Mouse (Mus musculus) c-Kit-positive CD71-positive TER-119-negative erythroid progenitor cells, embryonic 14.5 days (primary cell): ENCODE data around the gene Tmem251.

Experiments
- DNase-seq: peaks from one replicate; pipeline ENCODE4 v3.0.0-alpha.2; 2013; ENCODE audit warnings: low read depth

Gene Tmem251

DNA sequence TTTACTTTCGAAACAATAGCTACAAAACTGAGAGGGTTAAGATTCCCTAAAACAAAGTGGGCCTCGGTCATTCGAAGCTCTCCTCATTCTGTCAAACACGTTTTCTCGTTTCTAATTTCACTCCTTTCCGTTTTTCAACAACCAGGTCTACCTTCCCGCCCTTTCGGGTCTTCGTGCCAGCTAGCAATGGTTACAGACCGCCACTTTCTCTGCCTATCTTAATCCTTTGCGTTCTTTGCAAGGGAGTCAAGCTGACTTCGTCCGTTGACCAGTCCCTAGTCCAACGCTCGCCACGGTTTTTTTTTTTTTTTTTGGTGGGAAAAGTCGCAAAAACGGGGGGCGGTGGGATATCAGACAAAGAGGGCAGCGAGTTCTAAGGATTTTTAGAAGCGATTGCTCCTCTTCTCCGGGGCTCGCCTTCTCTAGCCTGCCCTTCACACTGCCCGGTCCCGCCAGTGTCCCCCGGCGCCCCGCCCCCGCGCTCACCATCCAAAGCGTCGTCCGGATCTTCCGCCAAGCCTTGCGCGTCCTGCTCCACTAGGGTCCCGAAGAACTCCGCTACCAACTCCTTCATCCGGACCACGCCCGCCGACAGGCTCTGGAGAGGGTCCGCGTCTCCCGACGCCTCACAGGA, 13.6 kb downstream of the Tmem251 start:
- no peak for DNase-seq

DNA sequence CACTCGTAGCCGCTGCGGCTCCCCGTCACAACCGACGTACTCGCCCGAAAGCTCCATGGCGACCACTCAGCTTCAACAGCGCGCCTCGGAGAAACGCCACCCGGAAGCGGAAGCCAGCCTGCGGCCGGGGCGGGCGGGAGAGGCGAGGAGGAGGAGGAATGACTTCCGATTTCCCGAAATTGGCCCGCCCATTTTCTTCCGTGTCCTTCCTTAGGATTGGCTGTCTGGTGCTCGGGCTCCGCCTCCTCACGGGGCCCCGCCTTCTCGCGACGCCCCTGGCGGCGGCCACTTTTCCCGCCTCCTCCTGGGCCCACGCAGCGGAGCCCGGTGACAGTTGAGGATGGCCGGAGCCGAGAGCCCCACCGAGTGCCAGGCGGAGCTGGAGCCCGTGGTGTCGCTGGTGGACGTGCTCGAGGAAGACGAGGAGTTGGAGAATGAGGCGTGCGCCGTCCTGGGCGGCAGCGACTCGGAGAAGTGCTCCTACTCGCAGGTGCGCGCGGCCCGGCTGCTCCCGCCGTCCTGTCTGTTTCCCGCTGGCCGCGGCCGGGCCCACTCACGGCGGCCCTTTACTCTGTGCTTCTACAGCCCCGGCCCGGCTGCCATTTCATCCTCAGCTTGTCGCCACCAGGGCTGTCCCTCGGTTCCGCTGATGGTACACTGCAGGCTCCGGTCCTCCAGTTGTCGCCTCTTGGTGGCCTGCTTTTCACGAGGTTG, 14.3 kb downstream of the Tmem251 start, which contains the start of the genes Gm28051, Gon7 and Ubr7:
TSS of gene Gm28051 (minus strand) at position 77 of the 714 bp plus-strand sequence.
TSS of gene Gon7 (minus strand) at position 115 of the 714 bp plus-strand sequence.
TSS of gene Ubr7 (plus strand) at position 279 of the 714 bp plus-strand sequence.
- peak; percentile 97 for DNase-seq

DNA sequence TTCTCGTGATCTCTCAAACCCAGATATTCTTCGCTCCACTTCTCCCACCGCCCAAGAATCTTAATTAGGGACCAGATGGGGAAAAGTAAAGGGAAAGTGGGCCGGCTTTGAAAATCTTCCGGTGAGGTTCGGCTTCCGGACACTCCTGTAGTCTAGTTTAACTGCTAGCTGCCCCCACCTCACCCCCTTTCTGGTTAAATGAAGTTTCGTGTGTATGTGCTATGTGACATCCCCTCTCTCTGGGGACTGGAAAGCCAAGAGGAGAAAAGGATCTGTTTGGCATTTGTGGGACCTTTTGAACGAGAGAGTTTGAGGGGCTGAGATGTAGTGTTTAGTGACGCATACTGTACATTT, 14.8 kb downstream of the Tmem251 start, which contains the start of gene Gm20604:
TSS of gene Gm20604 (minus strand) at position 270 of the 354 bp plus-strand sequence.
- no peak for DNase-seq

DNA sequence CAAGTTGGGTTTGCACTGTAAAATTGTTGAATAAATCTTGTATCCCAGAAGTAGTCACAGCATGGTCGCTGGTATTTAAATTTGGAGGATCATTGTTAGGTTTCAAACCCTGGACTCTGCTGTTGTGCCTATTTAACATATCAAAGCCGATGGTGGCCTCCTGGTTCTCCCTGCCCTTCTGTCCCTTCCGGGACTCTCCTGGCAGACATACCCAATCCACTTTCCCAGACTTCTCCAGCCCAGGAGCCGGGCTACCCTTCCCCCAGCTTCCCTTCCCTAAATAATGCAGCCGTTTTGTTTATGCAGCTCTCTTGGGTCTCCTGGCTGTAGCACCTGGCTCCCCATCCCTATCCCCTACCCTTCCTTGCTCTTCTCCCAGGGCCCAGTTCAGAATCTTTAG, 15.4 kb downstream of the Tmem251 start:
- no peak for DNase-seq

DNA sequence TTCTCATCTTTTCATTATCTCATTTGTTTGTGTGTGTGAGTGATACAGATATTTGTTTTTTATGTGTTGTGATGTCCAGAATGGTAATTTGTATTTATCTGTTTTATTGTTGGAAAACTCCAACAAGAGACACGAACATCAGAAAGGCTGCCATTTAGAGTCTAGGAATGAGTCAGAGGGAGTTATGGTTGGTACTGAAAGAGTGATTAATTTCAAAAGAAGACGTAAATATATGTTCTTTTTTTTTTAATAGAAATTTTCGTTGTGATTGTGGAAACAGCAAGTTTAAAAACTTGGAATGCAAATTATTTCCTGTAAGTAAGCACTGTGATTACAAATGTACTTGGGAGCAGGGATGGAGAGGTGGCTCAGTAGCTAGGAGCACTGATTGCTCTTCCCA, 18.1 kb downstream of the Tmem251 start:
- DNase-seq = no peak

DNA sequence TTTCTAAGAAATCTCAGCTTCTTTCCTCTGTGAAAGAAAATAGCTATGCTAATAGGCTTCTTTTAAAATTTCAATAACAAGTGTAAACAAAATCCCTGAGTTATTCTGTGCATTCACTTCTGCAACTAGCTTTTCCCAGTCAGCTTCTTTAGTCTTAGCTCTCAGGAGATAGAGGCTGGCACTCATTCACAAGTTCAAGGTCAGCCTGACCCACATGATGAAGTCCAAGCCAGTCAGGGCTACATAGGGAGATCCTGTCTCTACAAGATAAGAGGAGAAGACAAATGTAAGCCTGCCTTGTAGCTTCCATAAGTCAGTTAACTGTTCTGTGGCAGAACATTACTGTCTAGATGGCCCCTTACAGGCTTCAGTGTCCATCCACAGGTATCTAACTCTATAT, 20.1 kb downstream of the Tmem251 start:
- DNase-seq = no peak

DNA sequence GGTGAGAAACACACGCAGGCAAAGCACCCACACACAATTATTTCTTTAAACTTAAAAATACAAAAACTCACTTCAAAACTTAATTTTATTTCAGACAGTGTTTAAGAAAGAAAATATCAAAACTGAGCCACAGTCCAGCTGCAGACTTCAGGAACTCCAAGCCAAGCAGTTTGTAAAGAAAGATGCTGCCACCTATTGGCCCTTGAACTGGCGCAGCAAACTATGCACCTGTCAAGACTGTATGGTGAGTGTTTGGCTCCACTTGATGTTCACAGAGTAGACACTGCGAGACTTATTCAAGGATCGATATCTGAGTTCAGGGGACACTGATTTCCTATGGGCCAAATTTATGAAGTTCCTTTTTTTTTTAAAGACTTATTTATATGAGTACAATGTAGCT, 25.4 kb downstream of the Tmem251 start:
- no peak for DNase-seq

DNA sequence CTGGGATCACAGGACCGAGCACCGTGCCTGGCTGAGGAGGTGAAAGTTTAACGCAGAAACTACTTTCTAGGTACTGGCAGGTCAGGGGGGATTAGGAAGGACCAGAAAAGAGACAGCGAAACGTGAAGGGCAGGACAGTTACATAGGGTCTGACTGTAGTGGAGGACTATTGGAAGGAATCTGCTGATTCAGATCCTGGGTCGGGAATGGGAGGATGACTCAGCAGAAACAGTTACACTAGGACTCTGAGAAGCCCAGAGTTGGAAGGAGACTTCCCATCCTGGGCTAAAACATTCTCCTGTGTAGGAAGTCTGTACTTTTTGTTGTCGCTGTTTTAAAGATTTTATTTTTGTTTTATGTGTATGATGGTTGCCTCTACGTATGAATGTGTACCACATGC, 28.0 kb downstream of the Tmem251 start:
- DNase-seq = no peak

DNA sequence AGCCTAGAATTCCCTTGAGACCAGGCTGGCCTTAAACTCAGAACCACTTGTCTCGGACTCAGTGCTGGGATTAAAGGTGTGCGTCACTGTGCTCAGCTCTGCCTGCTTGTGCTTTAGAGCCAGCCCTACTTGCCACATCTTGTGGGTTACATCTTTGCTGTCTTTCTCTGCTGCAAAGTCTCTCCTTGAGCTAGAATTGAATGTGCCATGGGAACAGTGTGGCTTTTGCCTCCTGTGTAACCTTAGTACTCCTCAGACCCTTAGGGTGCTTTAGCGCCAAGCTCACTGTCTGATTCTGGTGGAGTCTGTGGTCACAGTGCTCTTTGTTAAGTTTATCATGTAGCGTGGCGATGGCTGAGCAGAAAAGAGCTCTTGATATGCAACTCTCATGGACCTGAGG, 29.1 kb downstream of the Tmem251 start:
- no peak for DNase-seq

DNA sequence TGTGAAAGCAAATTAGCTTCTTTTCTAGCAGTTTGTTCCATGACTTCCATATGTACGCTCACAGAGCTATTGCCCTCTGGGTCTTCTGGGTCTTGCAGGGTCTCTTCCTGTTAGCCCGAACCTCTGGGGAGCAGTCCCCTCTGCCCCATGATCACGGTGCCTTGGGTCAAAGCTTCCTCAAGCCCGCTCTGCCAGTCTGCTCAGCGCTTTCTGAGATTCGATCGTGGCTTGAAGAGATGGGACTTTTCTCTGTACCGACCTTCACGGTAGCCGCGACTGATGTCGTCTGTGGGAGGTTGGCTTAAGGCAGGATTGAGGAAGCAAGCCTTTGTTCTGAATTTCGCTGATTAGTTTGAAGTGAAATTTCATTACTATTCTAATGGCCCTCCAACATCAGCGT, 32.5 kb downstream of the Tmem251 start:
- no peak for DNase-seq

DNA sequence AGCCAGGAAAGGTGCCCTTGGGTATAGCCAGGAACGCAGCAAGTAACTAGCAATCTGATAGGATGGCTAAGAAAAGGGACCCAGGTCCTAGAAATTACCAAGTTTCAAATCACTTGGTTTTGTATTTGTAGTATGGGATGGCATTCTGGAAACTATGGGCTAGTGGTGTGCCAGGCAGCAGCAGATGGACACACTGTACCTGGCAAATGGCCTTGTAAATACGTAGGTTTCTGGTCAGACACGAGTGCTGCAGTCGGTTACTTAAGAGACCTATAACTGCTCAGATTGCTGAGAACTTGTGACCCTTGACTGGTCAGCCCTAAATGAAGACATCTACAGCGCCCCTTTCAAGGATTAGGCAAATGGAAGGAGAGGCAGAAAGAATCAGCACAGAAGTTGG, 34.6 kb downstream of the Tmem251 start:
- no peak for DNase-seq

DNA sequence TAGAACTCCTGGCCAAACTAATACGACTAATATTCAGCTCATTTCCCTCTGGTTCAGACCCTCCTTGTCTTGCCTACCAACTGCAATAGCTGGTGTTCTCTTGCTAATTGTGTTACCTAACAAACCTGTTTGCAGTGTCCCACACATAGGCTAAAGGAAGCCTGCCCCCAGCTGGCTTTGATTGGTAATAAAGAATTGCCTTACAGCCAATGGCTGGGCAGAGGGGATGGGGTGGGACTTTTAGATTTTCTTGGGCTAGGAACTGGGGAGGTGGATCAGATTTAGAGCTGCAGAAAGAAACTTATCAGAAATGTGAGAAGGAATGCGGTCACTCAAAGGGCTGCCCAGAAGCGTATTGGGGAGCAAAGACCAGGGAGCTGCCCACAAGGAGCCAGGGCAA, 35.9 kb downstream of the Tmem251 start:
- DNase-seq = peak; percentile 35

DNA sequence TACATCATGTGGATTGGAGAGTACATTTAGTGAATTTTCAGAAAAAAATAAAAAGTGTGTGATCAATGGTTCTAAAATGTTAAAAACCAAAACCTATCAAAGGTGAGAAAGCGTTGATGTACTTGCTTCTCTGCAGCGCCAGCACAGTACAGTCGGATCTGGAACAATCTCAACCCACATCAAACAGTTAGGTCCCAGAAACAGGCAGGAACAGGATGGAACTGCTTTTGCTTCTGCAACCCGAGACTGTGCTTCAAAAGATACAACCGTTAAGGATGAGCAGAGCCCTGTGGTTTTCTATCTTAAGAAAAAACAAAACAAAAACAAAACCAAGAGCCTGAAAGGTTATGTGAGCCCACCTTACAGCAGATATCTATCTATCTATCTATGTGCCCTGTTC, 39.3 kb downstream of the Tmem251 start:
- DNase-seq = no peak

DNA sequence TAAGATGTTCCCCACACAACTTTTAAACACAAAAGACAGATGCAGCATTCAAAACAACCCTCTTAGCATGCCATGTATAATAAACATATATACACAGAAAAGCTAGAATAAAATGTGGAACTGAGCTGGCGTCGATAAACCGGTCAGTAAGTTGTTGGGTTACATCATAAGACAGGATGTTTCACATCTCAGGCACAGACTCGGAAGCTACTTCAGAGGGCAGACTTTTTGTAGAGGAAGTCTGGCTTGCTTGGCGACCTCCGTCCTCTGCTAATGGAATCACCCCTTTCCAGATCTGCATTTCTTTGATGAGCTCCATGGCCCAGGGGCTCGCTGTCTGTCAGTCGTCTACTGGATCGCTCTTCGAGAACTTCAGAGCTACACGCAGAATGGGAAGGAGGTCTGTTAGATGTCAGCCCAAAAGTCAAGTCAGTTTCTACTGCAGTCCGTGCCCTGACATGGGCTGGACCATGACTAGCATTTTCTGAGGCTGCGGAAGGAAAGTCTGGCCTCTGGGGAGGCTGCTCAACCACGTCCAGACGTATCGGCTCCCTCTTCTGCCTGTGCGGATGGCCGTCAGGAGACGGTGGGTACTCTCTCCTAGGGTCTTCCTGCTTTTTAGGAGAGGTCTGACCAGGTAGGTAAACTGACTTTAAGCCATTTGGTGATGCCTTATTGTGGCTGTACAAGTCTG, 41.5 kb downstream of the Tmem251 start:
- no peak for DNase-seq

DNA sequence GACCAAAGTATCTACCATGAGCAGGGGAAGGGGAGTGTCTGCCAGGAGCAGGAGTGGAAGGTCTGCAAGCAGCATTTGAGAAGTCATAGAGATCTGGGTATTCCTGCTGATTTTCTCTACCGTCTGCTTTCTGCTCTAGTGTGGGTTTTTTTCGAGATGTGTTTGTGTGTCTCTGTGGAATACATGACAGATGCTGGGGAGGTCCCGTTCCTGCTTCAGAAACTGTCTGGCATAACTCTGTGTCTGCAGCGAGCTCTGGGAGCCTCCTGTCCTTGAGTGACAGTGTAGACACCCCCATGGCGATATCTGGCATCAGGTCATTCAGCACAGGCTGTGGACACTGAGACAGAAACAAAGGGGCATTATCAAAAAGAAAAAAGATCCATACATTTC, 42.0 kb downstream of the Tmem251 start:
- no peak for DNase-seq

DNA sequence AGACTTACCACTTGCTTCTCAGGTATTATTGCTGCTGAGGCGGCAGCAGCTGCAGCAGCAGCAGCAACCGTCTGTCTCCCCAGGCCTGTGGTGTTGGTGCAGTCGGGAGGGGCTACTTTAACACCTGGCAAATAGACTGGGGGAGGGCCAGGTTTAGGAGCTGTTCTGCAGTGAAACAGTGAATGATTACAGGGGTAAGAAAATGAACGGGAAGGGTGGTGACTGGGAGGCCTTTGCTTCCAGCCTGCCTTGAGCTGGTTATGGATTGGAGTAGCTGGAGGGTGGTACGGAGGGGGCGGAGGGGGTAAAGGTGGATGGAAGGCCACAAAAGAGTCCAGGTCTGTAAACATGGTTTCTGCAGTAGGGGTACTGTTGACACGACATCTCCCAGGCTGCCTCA, 44.4 kb downstream of the Tmem251 start:
- DNase-seq = no peak
